Mouse (Mus musculus): Measurements from ENCODE around the gene Tnfaip8l2.
"Not testable (repeated sequence)": the region's sequence is repeated elsewhere in the genome, so short reads cannot be mapped to it uniquely, and the experiment has no call there.

Tnfaip8l2 gene

GRCm38 (mm10) chr3:95159987-95160963, 18.1 kb upstream of the Tnfaip8l2 start, which contains the start of gene Sema6c:
Gene Sema6c (plus strand): TSS chr3:95160457.
- DNase-seq (ENCODE audit: low spot score in 2 of 2): peak; percentile 87 to 91

- DNase-seq (ENCODE audit: low spot score in 2 of 2): no peak
Measured at GRCm38 (mm10) chr3:95159511-95159986, 17.4 kb upstream of the Tnfaip8l2 start.

DNA sequence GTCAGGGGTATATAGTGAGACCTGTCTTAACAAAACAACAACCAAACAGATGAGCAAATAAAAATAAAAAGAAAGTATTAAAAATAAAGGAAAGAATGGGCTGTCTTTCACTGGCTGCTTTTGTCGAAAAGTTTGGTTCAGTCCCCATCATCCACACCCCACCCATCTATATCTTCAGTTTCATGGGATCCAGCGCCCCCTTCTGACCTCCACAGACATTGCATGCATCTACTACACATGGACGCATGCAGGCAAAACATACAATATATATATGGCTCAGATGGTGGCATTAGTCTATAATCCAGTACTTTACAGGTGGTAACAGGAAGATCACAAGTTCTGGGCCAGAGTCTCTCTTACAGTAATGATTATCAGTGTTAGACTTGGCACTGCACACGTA, 11.7 kb upstream of the Tnfaip8l2 start:
- no peak for DNase-seq (ENCODE audit: low spot score in 2 of 2)

DNA sequence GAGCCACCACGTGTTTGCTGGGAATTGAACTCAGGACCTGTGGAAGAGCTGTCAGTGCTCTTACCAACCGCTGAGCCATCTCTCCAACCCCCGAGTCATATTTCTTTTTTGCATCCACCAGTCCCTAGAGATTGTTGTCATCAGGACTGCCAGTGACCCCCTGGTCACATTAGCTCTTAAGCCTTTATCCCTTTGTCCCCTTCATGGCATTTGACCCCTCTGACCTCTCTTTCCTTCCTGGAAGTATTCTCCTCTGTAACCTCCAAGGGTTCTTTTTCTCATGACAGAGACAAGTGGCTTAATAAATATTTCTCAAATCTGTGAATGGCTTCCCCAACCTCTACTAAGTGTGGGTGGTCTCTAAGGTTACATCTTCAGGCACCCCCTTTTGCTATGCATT, 5.8 kb upstream of the Tnfaip8l2 start:
- DNase-seq (ENCODE audit: low spot score in 2 of 2): no peak

GRCm38 (mm10) chr3:95142617-95143011, 454 bp upstream of the Tnfaip8l2 start:
- peak; percentile 79 to 86 for DNase-seq (ENCODE audit: low spot score in 2 of 2)

DNA sequence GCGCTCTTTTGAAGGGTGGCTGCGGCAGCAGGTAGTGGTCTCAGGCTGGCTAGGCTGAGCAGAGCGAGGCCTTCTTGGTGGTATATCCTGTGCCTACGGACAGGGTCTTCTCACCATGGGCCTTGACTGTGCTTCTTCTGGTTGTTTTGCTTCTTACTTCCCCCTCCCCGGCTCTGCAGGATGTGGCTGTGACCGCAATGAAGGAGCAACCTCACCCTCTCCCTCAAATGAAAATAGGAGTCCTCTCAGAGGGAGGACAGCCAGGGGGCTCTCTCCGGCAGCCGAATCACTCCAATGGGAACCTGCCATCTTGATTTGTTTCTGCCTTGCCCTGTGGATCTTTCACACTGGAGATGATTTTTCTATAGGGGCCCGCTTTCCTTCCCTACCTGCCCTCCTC, 686 bp downstream of the Tnfaip8l2 start:
- no peak for DNase-seq (ENCODE audit: low spot score in 2 of 2)

GRCm38 (mm10) chr3:95140795-95141194, 1.4 kb downstream of the Tnfaip8l2 start:
- no peak for DNase-seq (ENCODE audit: low spot score in 2 of 2)

GRCm38 (mm10) chr3:95140289-95140595, 1.9 kb downstream of the Tnfaip8l2 start:
- no peak for DNase-seq (ENCODE audit: low spot score in 2 of 2)

- no peak for DNase-seq (ENCODE audit: low spot score in 2 of 2)
Measured at GRCm38 (mm10) chr3:95139586-95140288, 2.4 kb downstream of the Tnfaip8l2 start.

GRCm38 (mm10) chr3:95136336-95136735, 5.8 kb downstream of the Tnfaip8l2 start:
- no peak for DNase-seq (ENCODE audit: low spot score in 2 of 2)

DNA sequence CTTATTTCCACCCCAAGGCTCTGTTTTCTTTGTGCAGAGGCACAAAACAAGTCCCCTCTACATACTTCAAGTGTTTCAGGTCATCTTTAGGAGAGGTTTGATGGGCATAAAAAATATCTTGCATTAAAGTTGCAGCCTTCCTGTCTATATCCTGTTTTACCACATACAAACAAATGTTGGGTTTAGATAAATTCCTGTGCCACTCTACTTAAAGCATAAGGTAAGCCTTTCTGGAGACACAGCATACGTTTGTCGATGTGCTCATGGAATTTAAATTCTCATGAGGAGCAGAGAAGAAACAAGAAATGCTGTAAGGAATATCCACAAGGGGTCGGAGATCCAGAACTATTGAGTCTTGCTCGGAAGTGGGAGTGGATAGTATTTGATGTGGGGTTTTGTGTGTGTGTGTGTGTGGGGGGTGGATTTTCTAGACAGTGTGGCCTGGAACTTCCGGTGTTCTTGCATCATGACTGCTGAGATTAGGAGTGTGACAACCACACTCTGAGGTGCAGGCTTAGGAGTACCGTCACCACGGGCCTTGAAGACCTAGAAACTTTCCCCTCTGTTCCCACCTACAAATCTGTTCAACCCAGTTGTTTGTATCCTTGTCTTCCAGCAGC, 6.6 kb downstream of the Tnfaip8l2 start:
- no peak for DNase-seq (ENCODE audit: low spot score in 2 of 2)

DNA sequence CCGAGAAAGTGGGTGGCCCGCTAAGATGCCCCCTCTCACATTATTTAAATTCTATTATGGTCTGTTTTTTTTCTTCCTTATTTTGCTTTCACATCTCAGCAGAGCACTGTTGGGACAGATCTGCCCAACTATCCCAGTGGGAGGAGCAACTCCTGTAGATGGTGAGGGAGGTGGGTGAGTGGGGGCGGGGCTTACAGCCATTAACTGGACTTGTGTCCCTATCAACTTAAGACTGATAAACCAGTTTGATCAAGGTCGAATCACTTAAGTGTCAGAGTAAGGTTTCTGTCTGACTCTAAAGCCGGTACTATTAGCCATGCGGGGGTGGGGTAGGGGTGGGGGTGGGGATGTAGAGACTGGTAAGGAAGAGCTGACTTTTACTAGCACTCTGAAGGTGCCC, 7.1 kb downstream of the Tnfaip8l2 start:
- DNase-seq (ENCODE audit: low spot score in 2 of 2): peak in 1 of 2 experiments; percentile 56

GRCm38 (mm10) chr3:95134133-95134532, 8.0 kb downstream of the Tnfaip8l2 start:
- DNase-seq (ENCODE audit: low spot score in 2 of 2): not testable (repeated sequence)

DNA sequence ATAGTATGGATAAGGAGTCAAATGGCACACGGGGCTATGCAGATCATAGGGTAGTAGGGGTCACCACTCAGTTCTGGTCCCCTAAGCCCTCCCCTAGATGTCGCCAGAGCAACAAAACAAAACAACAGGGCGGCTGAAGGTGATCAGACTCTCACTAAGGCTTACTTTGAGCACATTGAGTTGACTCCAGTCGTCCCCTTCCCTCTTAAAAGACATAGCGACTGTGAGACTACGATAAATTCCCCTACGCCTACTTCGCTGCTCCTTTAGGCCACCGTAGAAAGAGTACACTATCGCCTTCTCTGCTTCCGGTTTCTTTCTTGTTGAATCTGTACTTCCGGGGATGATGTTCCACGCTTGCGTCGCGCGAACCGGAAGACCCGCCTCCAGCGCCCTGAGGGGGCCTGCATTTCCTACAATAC, 8.5 kb downstream of the Tnfaip8l2 start, which contains the start of the genes Scnm1 and Lysmd1:
Gene Scnm1 (minus strand): TSS at position 332 of the 422 bp plus-strand sequence.
Gene Lysmd1 (plus strand): TSS at position 409 of the 422 bp plus-strand sequence.
- DNase-seq (ENCODE audit: low spot score in 2 of 2): peak; percentile 83 to 85

GRCm38 (mm10) chr3:95133176-95133575, 9.0 kb downstream of the Tnfaip8l2 start:
- DNase-seq (ENCODE audit: low spot score in 2 of 2): no peak

DNA sequence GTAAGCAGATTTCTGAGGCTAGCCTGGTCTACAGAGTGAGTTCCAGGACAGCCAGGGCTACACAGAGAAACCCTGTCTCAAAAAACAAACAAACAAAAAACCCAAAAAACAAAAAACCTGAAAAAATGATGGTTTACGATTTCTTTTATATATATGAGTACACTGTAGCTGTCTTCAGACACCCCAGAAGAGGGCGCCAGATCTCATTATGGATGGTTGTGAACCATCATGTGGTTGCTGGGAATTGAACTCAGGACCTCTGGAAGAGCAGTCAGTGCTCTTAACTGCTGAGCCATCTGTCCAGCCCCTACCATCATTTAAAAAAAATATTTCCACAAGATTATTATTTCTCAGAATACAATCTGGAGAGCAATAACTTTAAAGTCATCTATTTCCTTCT, 9.8 kb downstream of the Tnfaip8l2 start:
- not testable (repeated sequence) for DNase-seq (ENCODE audit: low spot score in 2 of 2)

GRCm38 (mm10) chr3:95130081-95130480, 12.1 kb downstream of the Tnfaip8l2 start:
- DNase-seq (ENCODE audit: low spot score in 2 of 2): no peak

- DNase-seq (ENCODE audit: low spot score in 2 of 2): no peak
Measured at GRCm38 (mm10) chr3:95129226-95129651, 12.9 kb downstream of the Tnfaip8l2 start.

GRCm38 (mm10) chr3:95124972-95125371, 17.2 kb downstream of the Tnfaip8l2 start:
- DNase-seq (ENCODE audit: low spot score in 2 of 2): no peak

DNA sequence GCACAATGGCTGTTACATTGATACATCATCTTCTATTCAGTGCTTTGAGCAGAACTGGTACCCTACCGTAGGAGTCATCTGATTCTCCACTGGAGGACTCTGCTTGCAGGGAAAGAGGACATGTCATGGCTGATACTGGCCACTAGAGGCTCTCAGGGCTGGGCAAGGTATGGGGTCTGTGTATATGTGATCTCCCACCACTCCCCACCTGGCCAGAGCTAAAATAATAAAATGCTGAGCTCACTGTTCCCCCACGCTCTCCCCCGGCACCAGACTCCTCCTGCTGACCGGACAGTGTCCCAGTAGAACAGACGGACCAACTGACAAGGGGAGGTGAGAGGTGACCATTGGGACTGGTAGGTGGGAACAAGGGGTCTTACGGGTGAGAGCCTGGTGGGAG, 17.9 kb downstream of the Tnfaip8l2 start, which contains the start of gene Tmod4:
Gene Tmod4 (plus strand): TSS at position 231 of the 400 bp plus-strand sequence.
- DNase-seq (ENCODE audit: low spot score in 2 of 2): no peak

DNA sequence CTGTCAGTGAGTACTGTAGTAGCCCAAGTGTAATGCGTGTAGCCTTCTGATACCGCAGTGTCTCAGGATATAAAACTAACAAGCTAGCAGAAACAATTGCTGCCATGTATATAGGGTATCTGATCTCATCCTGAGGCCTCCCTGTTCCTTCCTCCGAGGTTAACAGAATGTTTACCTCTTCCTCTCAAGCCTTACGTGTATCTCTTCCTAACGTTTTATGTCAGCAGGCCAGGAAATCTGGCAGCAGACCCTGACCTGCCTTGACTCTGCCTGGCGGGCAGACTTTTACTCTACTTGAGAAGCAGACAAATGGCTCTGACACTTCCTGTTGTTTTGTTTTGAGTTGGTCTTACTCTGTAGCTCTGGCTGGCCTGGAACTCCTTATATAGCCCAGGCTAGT, 20.6 kb downstream of the Tnfaip8l2 start:
- no peak for DNase-seq (ENCODE audit: low spot score in 2 of 2)

GRCm38 (mm10) chr3:95117751-95118150, 24.4 kb downstream of the Tnfaip8l2 start:
- no peak for DNase-seq (ENCODE audit: low spot score in 2 of 2)
